Mouse (Mus musculus) gastrocnemius, postnatal 4 days (tissue): ENCODE results near the gene Top1. TPM values are rescaled to one million over a fixed set of nuclear protein-coding genes. Genes with fewer than 3 reads are reported as not detected.

Experiments used
- DNase-seq, 2 experiments: peaks; one replicate each; pipeline ENCODE4 v3.0.0; 2021 to 2022; ENCODE audit warnings: low spot score in 2 of 2, mixed read lengths in 2 of 2
- microRNA-seq: library from miRNA; unstranded; fragments of <30 nt; microRNA quantifications from one replicate; pipeline ENCODE4 v1.2.0, GENCODE M21; 2021
- total RNA-seq, 2 experiments: library from RNA; stranded (reverse); gene quantifications; 2 replicates each; pipeline ENCODE4 v1.2.3; 2021

Top1 gene
- total RNA-seq, 2 experiments from 2014 or later = 70.6 to 73.3 TPM

DNA sequence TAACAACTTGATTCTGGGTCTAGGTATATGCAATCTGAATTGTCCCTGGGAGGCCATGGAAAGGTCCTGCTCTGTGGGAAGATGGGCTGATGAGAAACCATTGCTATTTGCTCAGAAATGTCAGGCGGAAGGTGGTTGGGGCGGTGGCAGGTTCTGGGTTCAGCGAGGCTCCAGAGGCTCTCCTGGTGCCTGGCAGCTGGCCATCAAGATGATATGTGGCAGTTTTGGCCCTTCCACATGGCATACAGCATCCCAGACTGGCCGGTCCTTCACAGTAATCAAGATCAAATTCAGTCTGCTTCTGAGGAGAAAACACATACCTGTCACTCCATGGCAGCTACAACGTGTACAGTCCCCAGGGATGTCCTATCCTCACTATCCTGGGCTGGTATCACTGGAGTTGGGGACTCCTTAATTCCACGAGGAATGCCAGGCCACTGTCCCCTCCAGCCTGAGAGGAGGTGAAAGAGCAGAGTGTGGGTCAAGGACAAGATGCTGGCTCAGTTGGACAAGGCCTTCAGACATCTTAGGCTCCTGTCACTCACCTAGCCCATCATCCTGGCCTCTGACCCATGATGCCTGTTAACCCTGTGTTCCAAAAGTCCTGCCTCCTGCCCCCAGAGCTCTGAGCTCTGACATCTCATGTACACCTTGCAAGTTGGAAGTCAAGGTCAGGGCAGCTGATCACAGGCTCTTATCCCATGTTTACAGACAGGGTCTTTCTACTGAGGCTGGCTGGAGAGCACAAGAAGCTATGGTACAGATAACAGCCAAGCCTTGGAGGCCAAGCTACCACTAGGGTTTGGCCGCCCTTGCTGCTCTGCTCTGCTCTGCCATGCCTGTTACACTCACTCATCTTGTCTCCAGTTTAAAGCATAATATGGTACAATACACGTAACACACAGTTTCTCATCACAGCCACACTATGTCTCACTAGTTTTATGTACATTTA, 125.9 kb downstream of the Top1 start:
- DNase-seq = no peak

Small RNA genes within 50 kb of the gene (microRNA-seq; reads per million reads assigned to microRNA genes)
- not detected for gene Gm23968

Other genes starting within 250 kb of the Top1 start
- 10 to 100 TPM; 83.0 to 96.6 TPM for gene Plcg1, start 85.4 kb downstream of the Top1 start, total RNA-seq
- 10 to 100 TPM; 38.3 to 55.9 TPM for gene Zhx3, start 227.1 kb downstream of the Top1 start, total RNA-seq
- 1 to 10 TPM; 5.5 to 7.5 TPM for gene Lpin3, start 234.8 kb downstream of the Top1 start, total RNA-seq